Mouse (Mus musculus): ENCODE measurements around the gene Mical2. TPM values are rescaled to one million over a fixed set of nuclear protein-coding genes. Genes with fewer than 3 reads are reported as not detected.
A peak's percentile ranks its signal among the peaks of the same experiment; 100 is the strongest.

Gene Mical2
- total RNA-seq, 2 experiments from 2014 or later = 667 to 694 TPM

- no peak overlapping the region for H3K4me3 ChIP-seq
- no peak for DNase-seq (ENCODE audit: low spot score in 2 of 2)
- H3K27ac ChIP-seq = peak overlapping the region; percentile 48; the same call in 1 of the 2 replicates
- no peak for TF ChIP-seq CTCF (conservative IDR thresholded peaks at IDR 0.05)
These were observed 96.4 kb downstream of the Mical2 start for GRCm38 (mm10) chr7:112321798-112322794.

- DNase-seq (ENCODE audit: low spot score in 2 of 2) = no peak
- no peak for TF ChIP-seq CTCF (conservative IDR thresholded peaks at IDR 0.05)
- no peak overlapping the region for H3K4me3 ChIP-seq
- H3K27ac ChIP-seq = peak overlapping the region; percentile 90; the same call in 1 of the 2 replicates
These were observed 98.9 kb downstream of the Mical2 start for GRCm38 (mm10) chr7:112324577-112324976.

GRCm38 (mm10) chr7:112326852-112327251 is 101.2 kb downstream of the Mical2 start:
- Histone ChIP-seq H3K27ac (peak overlapping the region; percentile 90), H3K4me3 (no peak overlapping the region)
- DNase-seq (ENCODE audit: low spot score in 2 of 2) = peak; percentile 54 to 72
- no peak for TF ChIP-seq CTCF (conservative IDR thresholded peaks at IDR 0.05)

- peak in 1 of 2 experiments; percentile 69 for DNase-seq (ENCODE audit: low spot score in 2 of 2)
- peak overlapping the region; percentile 90 for H3K27ac ChIP-seq
- TF ChIP-seq CTCF (conservative IDR thresholded peaks at IDR 0.05) = peak; percentile 86
- H3K4me3 ChIP-seq = no peak overlapping the region
These were observed 103.3 kb downstream of the Mical2 start for GRCm38 (mm10) chr7:112328969-112329368.

GRCm38 (mm10) chr7:112329496-112329895 is 103.8 kb downstream of the Mical2 start:
- no peak for TF ChIP-seq CTCF (conservative IDR thresholded peaks at IDR 0.05)
- peak overlapping the region; percentile 74 for H3K27ac ChIP-seq
- DNase-seq (ENCODE audit: low spot score in 2 of 2) = no peak
- no peak overlapping the region for H3K4me3 ChIP-seq

- Histone ChIP-seq H3K4me3 (no peak overlapping the region), H3K27ac (peak overlapping the region; percentile 71)
- no peak for DNase-seq (ENCODE audit: low spot score in 2 of 2)
- no peak for TF ChIP-seq CTCF (conservative IDR thresholded peaks at IDR 0.05)
These were observed 105.3 kb downstream of the Mical2 start for GRCm38 (mm10) chr7:112330935-112331334.

GRCm38 (mm10) chr7:112331804-112332203 is 106.1 kb downstream of the Mical2 start:
- Histone ChIP-seq H3K27ac (peak overlapping the region; percentile 84), H3K4me3 (no peak overlapping the region)
- TF ChIP-seq CTCF (conservative IDR thresholded peaks at IDR 0.05) = no peak
- no peak for DNase-seq (ENCODE audit: low spot score in 2 of 2)

- no peak for DNase-seq (ENCODE audit: low spot score in 2 of 2)
- Histone ChIP-seq H3K4me3 (no peak overlapping the region), H3K27ac (peak overlapping the region; percentile 84)
- TF ChIP-seq CTCF (conservative IDR thresholded peaks at IDR 0.05) = no peak
These were observed 106.8 kb downstream of the Mical2 start for GRCm38 (mm10) chr7:112332426-112332825.

GRCm38 (mm10) chr7:112333404-112333803 is 107.7 kb downstream of the Mical2 start:
- DNase-seq (ENCODE audit: low spot score in 2 of 2) = no peak
- Histone ChIP-seq H3K27ac (peak overlapping the region; percentile 84), H3K4me3 (no peak overlapping the region)
- TF ChIP-seq CTCF (conservative IDR thresholded peaks at IDR 0.05) = no peak

- TF ChIP-seq CTCF (conservative IDR thresholded peaks at IDR 0.05) = 0 out of 2 replicates have a peak, but pooled peaks have one; percentile 22
- no peak overlapping the region for H3K4me3 ChIP-seq
- peak; percentile 63 to 73 for DNase-seq (ENCODE audit: low spot score in 2 of 2)
- peak overlapping the region; percentile 84 for H3K27ac ChIP-seq
These were observed 110.6 kb downstream of the Mical2 start for GRCm38 (mm10) chr7:112336213-112336631.

GRCm38 (mm10) chr7:112336769-112337168 is 111.1 kb downstream of the Mical2 start:
- no peak for TF ChIP-seq CTCF (conservative IDR thresholded peaks at IDR 0.05)
- H3K27ac ChIP-seq = peak overlapping the region; percentile 84
- H3K4me3 ChIP-seq = no peak overlapping the region
- DNase-seq (ENCODE audit: low spot score in 2 of 2) = peak; percentile 61 to 69

GRCm38 (mm10) chr7:112337736-112338135 is 112.1 kb downstream of the Mical2 start:
- no peak for TF ChIP-seq CTCF (conservative IDR thresholded peaks at IDR 0.05)
- Histone ChIP-seq H3K4me3 (no peak overlapping the region), H3K27ac (peak overlapping the region; percentile 84)
- no peak for DNase-seq (ENCODE audit: low spot score in 2 of 2)

- H3K4me3 ChIP-seq = no peak overlapping the region
- DNase-seq (ENCODE audit: low spot score in 2 of 2) = no peak
- H3K27ac ChIP-seq = no peak overlapping the region
- TF ChIP-seq CTCF (conservative IDR thresholded peaks at IDR 0.05) = no peak
These were observed 115.4 kb downstream of the Mical2 start for GRCm38 (mm10) chr7:112341052-112341451.

Measured in layer of hippocampus, adult 2 months (tissue).